Mouse (Mus musculus): ENCODE measurements around the gene Itpr2. TPM values are rescaled to one million over a fixed set of nuclear protein-coding genes. Genes with fewer than 3 reads are reported as not detected.

Gene Itpr2
- 1.4 and 1.7 TPM in 2 replicates for polyA plus RNA-seq (2012; rRNA removed)

GRCm38 (mm10) chr6:146501866-146502804 is at the start of gene Itpr2:
Itpr2 (minus strand) TSS chr6:146502223.

Other genes starting within 250 kb of the Itpr2 start
- gene Fgfr1op2, start 75.0 kb upstream of the Itpr2 start, polyA plus RNA-seq (2012; rRNA removed) = 42.0 and 42.1 TPM in 2 replicates
- 76.3 and 81.9 TPM in 2 replicates for gene Ints13, start 75.6 kb upstream of the Itpr2 start, polyA plus RNA-seq (2012; rRNA removed)
- gene Med21, start 140.3 kb upstream of the Itpr2 start, polyA plus RNA-seq (2012; rRNA removed) = 90.1 and 90.7 TPM in 2 replicates
- 15.5 and 18.8 TPM in 2 replicates for gene Tm7sf3, start 140.6 kb upstream of the Itpr2 start, polyA plus RNA-seq (2012; rRNA removed)
- 7.4 and 7.8 TPM in 2 replicates for gene Stk38l, start 222.8 kb upstream of the Itpr2 start, polyA plus RNA-seq (2012; rRNA removed)

Measured in central nervous system, embryonic 14 days (tissue).